Mouse (Mus musculus) heart, adult 2 months (tissue): ENCODE measurements around the gene Zfhx3. TPM values are rescaled to one million over a fixed set of nuclear protein-coding genes. Genes with fewer than 3 reads are reported as not detected.

Experiments
- DNase-seq, 2 experiments: peaks; one replicate each; pipeline ENCODE4 v3.0.0; 2021
- H3K27ac ChIP-seq: fragments of 200-600 bp; 2 replicates; pipeline ENCODE4 v1.8.1; 2022
- H3K27me3 ChIP-seq: fragments of 200-500 bp; 2 replicates; pipeline ENCODE4 v1.6.1; 2012; ENCODE audit warnings: mild to moderate bottlenecking, low read length, inconsistent platforms, mixed read lengths; ENCODE audit not compliant: control insufficient read depth, insufficient read depth
- H3K36me3 ChIP-seq: fragments of 200-500 bp; 2 replicates; pipeline ENCODE4 v1.6.1; 2012; ENCODE audit warnings: low read length, inconsistent platforms; ENCODE audit not compliant: control insufficient read depth, insufficient read depth
- H3K4me1 ChIP-seq: fragments of 200-500 bp; 2 replicates; pipeline ENCODE4 v1.6.1; 2011; ENCODE audit warnings: low read length; ENCODE audit not compliant: control insufficient read depth, insufficient read depth
- H3K4me3 ChIP-seq: fragments of 200-600 bp; 2 replicates; pipeline ENCODE4 v1.8.1; 2022
- H3K79me2 ChIP-seq: fragments of 200-500 bp; replicated peaks from 2 replicates; pipeline ENCODE4 v1.6.1; 2012; ENCODE audit warnings: mild to moderate bottlenecking, inconsistent platforms, low read length, moderate library complexity, mixed read lengths; ENCODE audit not compliant: control insufficient read depth, insufficient read depth
- H3K9ac ChIP-seq: fragments of 200-500 bp; 2 replicates; pipeline ENCODE4 v1.6.1; 2012; ENCODE audit warnings: low read depth, mild to moderate bottlenecking, control low read depth, inconsistent platforms, low read length, mixed read lengths
- CTCF ChIP-seq: fragments of 200-600 bp; IDR thresholded peaks from 2 replicates; pipeline ENCODE4 v1.8.1; 2022; ENCODE audit warnings: antibody characterized with exemption, mild to moderate bottlenecking, moderate library complexity
- EP300 ChIP-seq: fragments of 200-500 bp; IDR thresholded peaks from 2 replicates; pipeline ENCODE4 v1.6.1; 2011; ENCODE audit warnings: low read depth, low read length, control low read depth; ENCODE audit not compliant: insufficient read depth
- POLR2A ChIP-seq: fragments of 200-500 bp; IDR thresholded peaks from 2 replicates; pipeline ENCODE4 v1.6.1; 2011; ENCODE audit warnings: mild to moderate bottlenecking, low read depth, low read length, control low read depth; ENCODE audit not compliant: insufficient read depth
- WGBS: fragments of 180-500 bp; shearing (Covaris S2); methylation state at CpG from one replicate; pipeline ENCODE4 v1.1.7; 2018; 5-methylcytosine and 5-hydroxymethylcytosine counted together
- intact Hi-C: fragments of 180-260 bp; cut with DNase I; formaldehyde crosslinking; loops from one replicate; pipeline ENCODE4 v1.15.1; 2025
- polyA plus RNA-seq: library from polyadenylated mRNA; depleted of rRNA; stranded (reverse); fragments of >200 nt; gene quantifications from 2 replicates; pipeline ENCODE4 v1.2.3, GENCODE M21; 2012
- total RNA-seq, 2 experiments: library from RNA; stranded (reverse); gene quantifications; 2 replicates each; pipeline ENCODE4 v1.2.3; 2021

The Zfhx3 gene
- total and polyA plus RNA-seq, 3 experiments: 1.8 to 8.3 (median 6.9) TPM

- Histone ChIP-seq H3K27me3 (no peaks in the 10 kb centered on the region), H3K79me2 (no peaks in the 10 kb centered on the region), H3K36me3 (no peaks in the 10 kb centered on the region), H3K27ac (peak overlapping the region; percentile 38), H3K4me3 (no peak overlapping the region), H3K4me1 (peaks cover 9% of the 10 kb centered on the region), H3K9ac (no peak overlapping the region)
- DNase-seq: peak; percentile 53 to 55
- TF ChIP-seq POLR2A: no peak
- no peak for TF ChIP-seq CTCF
- TF ChIP-seq EP300: peak; percentile 51; the same call in 1 of the 2 replicates
- intact Hi-C loops: no loop called here
- WGBS: 37% methylated on average over 9 of the region's 9 CpGs
These were observed 917.5 kb downstream of the Zfhx3 start for GRCm38 (mm10) chr8:108859983-108860382.

DNA sequence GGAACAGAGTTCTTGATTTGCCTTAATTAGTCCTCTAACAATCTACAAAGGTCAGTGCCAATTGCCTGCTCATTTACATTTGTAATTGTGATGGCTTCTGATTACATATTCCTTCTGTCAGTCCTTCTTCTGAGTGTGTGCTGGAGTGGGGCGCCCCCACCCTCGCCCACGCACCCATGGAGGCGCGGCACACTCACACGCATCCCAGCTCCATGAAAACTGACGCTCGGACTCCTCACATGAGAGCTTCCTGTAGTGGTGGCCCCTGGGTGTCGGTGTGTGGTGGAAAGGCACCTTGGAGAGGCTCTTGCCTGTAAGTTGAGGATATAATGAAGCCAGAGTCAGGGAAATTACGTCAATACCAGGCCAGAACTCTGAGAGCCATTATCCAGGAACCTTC is 921.0 kb downstream of the Zfhx3 start:
- Histone ChIP-seq H3K79me2 (no peaks in the 10 kb centered on the region), H3K27ac (no peak overlapping the region), H3K36me3 (no peaks in the 10 kb centered on the region), H3K9ac (no peak overlapping the region), H3K27me3 (no peaks in the 10 kb centered on the region), H3K4me1 (peaks cover 13% of the 10 kb centered on the region), H3K4me3 (no peak overlapping the region)
- intact Hi-C loops: no loop called here
- whole genome bisulfite sequencing: 96% methylated on average over 10 of the region's 10 CpGs
- DNase-seq: no peak
- TF ChIP-seq EP300 (no peak), CTCF (no peak), POLR2A (no peak)

- Histone ChIP-seq H3K79me2 (no peaks in the 10 kb centered on the region), H3K27me3 (no peaks in the 10 kb centered on the region), H3K4me1 (peaks cover 14% of the 10 kb centered on the region), H3K9ac (no peak overlapping the region), H3K4me3 (no peak overlapping the region), H3K27ac (no peak overlapping the region), H3K36me3 (no peaks in the 10 kb centered on the region)
- intact Hi-C loops: no loop called here
- 91% methylated on average over 7 of the region's 7 CpGs for WGBS
- no peak for DNase-seq
- TF ChIP-seq POLR2A (no peak), EP300 (no peak), CTCF (no peak)
These were observed 924.0 kb downstream of the Zfhx3 start for GRCm38 (mm10) chr8:108866430-108866829.

DNA sequence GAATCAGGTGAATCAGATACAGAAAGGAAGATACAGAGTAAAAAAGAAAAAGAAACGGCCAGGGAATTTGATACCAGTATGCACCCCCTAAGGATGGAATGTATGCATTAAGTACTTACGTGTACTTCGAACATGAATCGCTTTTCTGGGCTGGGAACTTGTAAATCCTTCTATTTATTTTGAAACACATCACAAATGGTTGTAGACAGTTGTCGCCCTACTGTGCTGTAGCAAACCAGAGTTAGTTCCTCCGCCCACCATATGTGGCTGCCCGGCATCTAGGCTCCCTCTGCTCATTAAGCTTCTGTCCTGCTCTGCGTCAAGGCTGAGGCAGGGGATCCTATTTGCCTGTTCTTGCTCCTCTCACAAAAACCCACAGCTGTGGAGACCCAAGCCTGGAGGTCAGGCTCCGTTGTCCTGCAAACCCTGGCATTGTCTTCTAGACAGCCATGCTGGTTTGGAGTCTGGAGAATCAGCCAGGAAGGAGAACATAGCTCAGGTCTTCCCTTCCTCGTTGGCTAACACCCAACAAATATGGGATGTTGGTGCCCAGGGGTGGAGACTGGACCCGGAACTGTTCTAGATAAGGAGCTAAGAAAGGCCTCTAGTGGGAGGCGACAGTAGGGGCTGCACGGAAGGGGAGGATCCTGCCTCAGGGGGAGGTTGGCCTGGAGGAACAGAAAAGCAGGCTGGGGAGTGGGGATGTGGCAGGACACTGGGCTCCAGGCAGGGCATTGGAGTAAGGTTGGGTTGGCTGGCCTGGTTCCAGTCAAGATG is 925.2 kb downstream of the Zfhx3 start:
- WGBS: 60% methylated on average over 13 of the region's 13 CpGs
- no peak overlapping the region for H3K9ac ChIP-seq
- no peak for TF ChIP-seq EP300
- TF ChIP-seq POLR2A: 0 out of 2 replicates have a peak, but pooled peaks have one; percentile 32
- no peak overlapping the region; the same call in 1 of the 2 replicates for H3K27ac ChIP-seq
- intact Hi-C loops: no loop called here
- peak in 1 of 2 experiments; percentile 21 for DNase-seq
- H3K27me3 ChIP-seq: no peaks in the 10 kb centered on the region
- peaks cover 14% of the 10 kb centered on the region for H3K4me1 ChIP-seq
- no peaks in the 10 kb centered on the region for H3K36me3 ChIP-seq
- no peak overlapping the region for H3K4me3 ChIP-seq
- no peaks in the 10 kb centered on the region for H3K79me2 ChIP-seq

DNA sequence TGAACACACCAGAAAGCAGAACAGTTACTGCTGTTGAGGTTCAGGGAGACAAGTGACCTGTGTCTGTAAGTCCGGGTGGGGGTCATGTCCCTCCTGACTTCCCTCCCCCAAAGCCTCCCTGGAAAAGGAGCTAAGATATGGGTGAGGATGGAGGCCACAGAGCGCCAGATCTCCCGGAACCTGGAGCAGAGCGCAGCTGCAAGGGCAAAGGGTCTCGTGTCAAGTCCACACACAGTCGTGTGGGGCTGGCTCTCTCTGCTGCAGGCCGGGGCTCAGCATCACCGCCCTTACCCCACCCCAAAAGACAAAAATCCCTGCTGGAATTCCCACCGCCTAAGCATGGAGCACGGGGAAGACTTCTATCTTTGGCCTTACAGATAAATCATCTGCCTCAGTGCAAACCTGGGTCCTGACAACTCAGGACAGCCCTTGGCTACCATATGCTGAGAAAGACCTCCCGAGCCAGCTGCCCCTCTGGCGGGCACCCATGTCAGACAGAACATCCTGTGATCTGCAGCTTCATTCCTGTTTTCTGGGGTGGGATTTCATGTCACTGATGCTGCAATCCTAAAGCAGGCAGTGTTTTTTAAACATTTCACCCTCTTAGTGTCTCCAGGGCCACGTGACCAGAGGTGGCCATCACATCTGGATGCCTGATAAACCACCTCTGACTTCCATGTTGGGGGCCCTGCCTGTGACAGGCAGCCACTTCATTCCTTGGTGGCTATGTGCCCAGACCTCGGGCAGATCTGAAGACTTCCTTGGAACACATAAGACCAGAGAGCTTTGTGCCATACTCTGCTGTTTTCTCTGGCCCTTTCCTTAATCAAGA is 926.0 kb downstream of the Zfhx3 start:
- no peak for TF ChIP-seq POLR2A
- no peak for DNase-seq
- Histone ChIP-seq H3K9ac (no peak overlapping the region), H3K4me1 (peaks cover 14% of the 10 kb centered on the region), H3K4me3 (no peak overlapping the region), H3K27ac (no peak overlapping the region; the same call in none of the 2 replicates), H3K27me3 (no peaks in the 10 kb centered on the region), H3K79me2 (no peaks in the 10 kb centered on the region), H3K36me3 (no peaks in the 10 kb centered on the region)
- intact Hi-C loops: no loop called here
- 64% methylated on average over 14 of the region's 14 CpGs for WGBS

- no peak overlapping the region for H3K4me3 ChIP-seq
- TF ChIP-seq POLR2A (no peak), EP300 (no peak), CTCF (no peak)
- peak overlapping the region; percentile 28 for H3K27ac ChIP-seq
- WGBS: 38% methylated on average over 3 of the region's 3 CpGs
- no peaks in the 10 kb centered on the region for H3K79me2 ChIP-seq
- H3K27me3 ChIP-seq: no peaks in the 10 kb centered on the region
- peaks cover 14% of the 10 kb centered on the region for H3K4me1 ChIP-seq
- intact Hi-C loops: no loop called here
- no peak for DNase-seq
- no peaks in the 10 kb centered on the region for H3K36me3 ChIP-seq
- H3K9ac ChIP-seq: no peak overlapping the region
These were observed 927.0 kb downstream of the Zfhx3 start for GRCm38 (mm10) chr8:108869420-108869819.
